Mouse (Mus musculus) heart, embryonic 16.5 days (tissue): Measurements from ENCODE around the gene Meiob. TPM values are rescaled to one million over a fixed set of nuclear protein-coding genes. Genes with fewer than 3 reads are reported as not detected.

Experiments used
- ATAC-seq: fragments of 200-750 bp; cut with Nextera tagmentation; replicated peaks from 2 replicates; pipeline ENCODE4 v1.8.0; 2017; ENCODE audit warnings: moderate number of reproducible peaks; ENCODE audit not compliant: insufficient read depth, low FRiP score; ENCODE audit errors: extremely low read depth
- H3K27ac ChIP-seq: fragments of 300-500 bp; sonication (generic); 2 replicates; pipeline ENCODE4 v1.5.1; 2014; ENCODE audit warnings: mild to moderate bottlenecking, low read length, control low read depth, moderate library complexity
- H3K27me3 ChIP-seq: fragments of 300-500 bp; sonication (generic); 2 replicates; pipeline ENCODE4 v1.6.1; 2014; ENCODE audit warnings: low read length, mixed read lengths; ENCODE audit not compliant: control insufficient read depth, insufficient read depth
- H3K36me3 ChIP-seq: fragments of 300-500 bp; sonication (generic); 2 replicates; pipeline ENCODE4 v1.6.1; 2014; ENCODE audit not compliant: control insufficient read depth, insufficient read depth
- H3K4me1 ChIP-seq: fragments of 300-500 bp; sonication (generic); 2 replicates; pipeline ENCODE4 v1.6.1; 2014; ENCODE audit warnings: low read length, mixed read lengths; ENCODE audit not compliant: control insufficient read depth, insufficient read depth
- H3K4me2 ChIP-seq: fragments of 300-500 bp; sonication (generic); 2 replicates; pipeline ENCODE4 v1.6.1; 2014; ENCODE audit warnings: low read depth, mild to moderate bottlenecking, control low read depth, low read length
- H3K4me3 ChIP-seq: fragments of 300-500 bp; sonication (generic); 2 replicates; pipeline ENCODE4 v1.5.1; 2014; ENCODE audit warnings: mild to moderate bottlenecking, control low read depth, low read length
- H3K9ac ChIP-seq: fragments of 300-500 bp; sonication (generic); 2 replicates; pipeline ENCODE4 v1.6.1; 2014; ENCODE audit warnings: low read length, control low read depth
- H3K9me3 ChIP-seq: fragments of 300-500 bp; sonication (generic); replicated peaks from 2 replicates; pipeline ENCODE4 v1.6.1; 2016; ENCODE audit warnings: low read length; ENCODE audit not compliant: control insufficient read depth
- WGBS: fragments of 180-500 bp; shearing (Covaris S2); extraction: QIAGEN DNeasy Blood & Tissue Kit; methylation state at CpG from one replicate; pipeline ENCODE4 v1.1.7; 2014; 5-methylcytosine and 5-hydroxymethylcytosine counted together
- polyA plus RNA-seq: library from polyadenylated mRNA; unstranded; fragments of >200 nt; fragmentation: Nextera tagmentation; extraction: Ambion mirVana; gene quantifications from 2 replicates; pipeline ENCODE4 v1.2.1, GENCODE M21; 2015

The Meiob gene
- polyA plus RNA-seq, 1 experiment from 2014 or later, result not detected

GRCm38 (mm10) chr17:24812215-24812614, 8.1 kb downstream of the Meiob start:
- no peak overlapping the region for H3K4me3 ChIP-seq
- H3K4me1 ChIP-seq, result no peaks in the 10 kb centered on the region
- no peak overlapping the region for H3K9ac ChIP-seq
- H3K9me3 ChIP-seq, result no peaks in the 10 kb centered on the region
- H3K4me2 ChIP-seq, result no peak overlapping the region
- no peak overlapping the region for H3K27ac ChIP-seq
- H3K27me3 ChIP-seq, result peaks cover 3% of the 10 kb centered on the region; the same call in 1 of the 2 replicates
- H3K36me3 ChIP-seq, result no peaks in the 10 kb centered on the region
- ATAC-seq, result no peak
- WGBS, result 29% methylated on average over 2 of the region's 2 CpGs

DNA sequence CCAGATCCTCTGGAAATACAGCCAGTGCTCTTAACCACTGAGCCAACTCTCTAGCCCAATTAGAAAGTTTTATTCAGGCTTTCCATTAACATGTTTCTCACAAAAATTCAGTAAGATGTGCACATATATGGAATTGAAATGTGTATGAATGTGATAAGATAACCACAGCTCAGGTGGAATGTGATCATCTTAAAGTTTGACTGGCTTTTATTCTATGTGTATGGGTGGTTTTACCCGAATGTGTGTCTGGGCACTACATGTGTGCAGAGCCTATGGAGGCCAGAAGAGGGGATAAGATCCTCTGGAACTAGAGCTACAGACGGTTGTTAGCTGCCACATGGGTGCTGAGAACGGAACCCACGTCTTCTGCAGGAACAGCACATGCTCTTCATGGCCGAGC, 11.2 kb downstream of the Meiob start:
- 73% methylated on average over 5 of the region's 5 CpGs for WGBS
- Histone ChIP-seq H3K9ac (no peak overlapping the region), H3K27me3 (peaks cover 3% of the 10 kb centered on the region; the same call in 1 of the 2 replicates), H3K4me2 (no peak overlapping the region), H3K4me3 (no peak overlapping the region), H3K4me1 (no peaks in the 10 kb centered on the region), H3K36me3 (no peaks in the 10 kb centered on the region), H3K27ac (no peak overlapping the region), H3K9me3 (no peaks in the 10 kb centered on the region)
- ATAC-seq, result no peak

GRCm38 (mm10) chr17:24817503-24817902, 13.4 kb downstream of the Meiob start:
- Histone ChIP-seq H3K9ac (no peak overlapping the region), H3K4me2 (no peak overlapping the region), H3K27me3 (no peaks in the 10 kb centered on the region; the same call in 1 of the 2 replicates), H3K4me1 (no peaks in the 10 kb centered on the region), H3K9me3 (no peaks in the 10 kb centered on the region), H3K4me3 (no peak overlapping the region), H3K36me3 (no peaks in the 10 kb centered on the region), H3K27ac (no peak overlapping the region)
- no peak for ATAC-seq
- 25% methylated on average over 1 of the region's 1 CpGs for WGBS

- Histone ChIP-seq H3K27me3 (no peaks in the 10 kb centered on the region; the same call in 1 of the 2 replicates), H3K4me1 (no peaks in the 10 kb centered on the region), H3K4me3 (no peak overlapping the region), H3K4me2 (no peak overlapping the region), H3K9ac (no peak overlapping the region), H3K27ac (no peak overlapping the region), H3K36me3 (no peaks in the 10 kb centered on the region), H3K9me3 (no peaks in the 10 kb centered on the region)
- WGBS, result 43% methylated on average over 6 of the region's 6 CpGs
- no peak for ATAC-seq
Measured at GRCm38 (mm10) chr17:24818172-24818571, 14.1 kb downstream of the Meiob start.

DNA sequence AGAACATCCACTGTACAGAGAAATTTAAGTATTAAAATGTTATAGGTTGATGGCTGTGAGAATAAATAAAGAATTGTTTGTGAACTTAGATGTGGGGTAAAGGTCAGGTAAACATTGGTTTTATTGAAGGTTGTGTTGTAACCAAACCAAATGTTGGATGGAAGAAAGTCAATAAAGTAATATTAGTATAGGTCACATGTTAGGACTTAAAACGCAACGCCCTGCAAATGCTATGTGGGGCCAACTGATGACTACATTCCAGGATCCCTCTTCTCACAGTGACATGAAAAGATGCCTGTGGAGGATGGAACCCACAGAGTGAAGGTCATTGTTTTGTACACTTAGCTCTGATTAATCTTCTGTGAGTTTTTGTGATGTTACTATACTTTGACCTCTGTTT, 15.4 kb downstream of the Meiob start:
- Histone ChIP-seq H3K27ac (no peak overlapping the region), H3K9me3 (no peaks in the 10 kb centered on the region), H3K9ac (no peak overlapping the region), H3K4me2 (no peak overlapping the region), H3K4me3 (no peak overlapping the region), H3K36me3 (no peaks in the 10 kb centered on the region), H3K4me1 (no peaks in the 10 kb centered on the region), H3K27me3 (no peaks in the 10 kb centered on the region; the same call in 1 of the 2 replicates)
- WGBS, result 58% methylated on average over 2 of the region's 2 CpGs
- ATAC-seq, result no peak

- Histone ChIP-seq H3K9ac (no peak overlapping the region), H3K4me2 (no peak overlapping the region), H3K27ac (no peak overlapping the region), H3K9me3 (no peaks in the 10 kb centered on the region), H3K36me3 (no peaks in the 10 kb centered on the region), H3K4me1 (no peaks in the 10 kb centered on the region), H3K4me3 (no peak overlapping the region), H3K27me3 (no peaks in the 10 kb centered on the region; the same call in 1 of the 2 replicates)
- 47% methylated on average over 3 of the region's 3 CpGs for WGBS
- ATAC-seq, result no peak
Measured at GRCm38 (mm10) chr17:24821351-24822280, 17.5 kb downstream of the Meiob start.

GRCm38 (mm10) chr17:24839842-24840241, 35.8 kb downstream of the Meiob start, which contains the start of gene Hagh:
Hagh (plus strand) TSS chr17:24840143.
- Histone ChIP-seq H3K4me1 (peaks cover 3% of the 10 kb centered on the region), H3K9me3 (no peaks in the 10 kb centered on the region), H3K9ac (no peak within 1 kb of the TSS), H3K4me3 (no peak within 1 kb of the TSS), H3K27me3 (peaks cover 5% of the 10 kb centered on the region), H3K27ac (no peak within 1 kb of the TSS), H3K4me2 (no peak within 1 kb of the TSS), H3K36me3 (no peaks in the 10 kb centered on the region)
- ATAC-seq, result no peak
- 46% methylated on average over 8 of the region's 8 CpGs for WGBS

GRCm38 (mm10) chr17:24840341-24840740, 36.3 kb downstream of the Meiob start:
- Histone ChIP-seq H3K36me3 (no peaks in the 10 kb centered on the region), H3K4me3 (no peak overlapping the region), H3K9ac (no peak overlapping the region), H3K27ac (no peak overlapping the region), H3K4me1 (peaks cover 6% of the 10 kb centered on the region), H3K4me2 (no peak overlapping the region), H3K9me3 (no peaks in the 10 kb centered on the region), H3K27me3 (peaks cover 5% of the 10 kb centered on the region)
- no peak for ATAC-seq
- 47% methylated on average over 5 of the region's 5 CpGs for WGBS

DNA sequence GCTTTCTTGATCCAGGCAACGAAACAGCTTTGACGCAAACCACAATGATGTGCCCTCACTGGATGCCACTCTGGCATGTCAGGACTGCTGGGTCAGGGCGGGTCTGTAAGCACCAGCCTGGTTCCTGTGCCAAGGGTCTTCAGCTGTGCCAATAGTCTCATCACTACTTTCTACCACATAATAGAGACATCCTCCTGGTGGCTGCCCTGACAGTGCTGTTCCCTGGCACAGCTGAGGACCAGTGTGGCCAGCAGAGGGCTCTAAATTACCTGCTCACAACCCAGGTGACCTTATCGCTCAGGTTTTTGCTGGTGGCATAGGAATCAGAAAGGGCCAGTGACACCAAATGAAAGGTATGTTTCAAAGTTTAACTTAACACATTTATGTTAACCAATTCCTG, 37.0 kb downstream of the Meiob start:
- peaks cover 5% of the 10 kb centered on the region for H3K27me3 ChIP-seq

More for the DNA sequence above, 37.0 kb downstream of the Meiob start:
- H3K27ac ChIP-seq, result no peak overlapping the region
- peaks cover 6% of the 10 kb centered on the region for H3K4me1 ChIP-seq
- no peaks in the 10 kb centered on the region for H3K36me3 ChIP-seq
- no peak overlapping the region for H3K4me2 ChIP-seq
- 48% methylated on average over 4 of the region's 4 CpGs for WGBS
- no peak overlapping the region for H3K9ac ChIP-seq
- no peak for ATAC-seq
- no peaks in the 10 kb centered on the region for H3K9me3 ChIP-seq
- no peak overlapping the region for H3K4me3 ChIP-seq
